Mouse (Mus musculus): ENCODE data around the gene Lrrc30.

Gene Lrrc30

DNA sequence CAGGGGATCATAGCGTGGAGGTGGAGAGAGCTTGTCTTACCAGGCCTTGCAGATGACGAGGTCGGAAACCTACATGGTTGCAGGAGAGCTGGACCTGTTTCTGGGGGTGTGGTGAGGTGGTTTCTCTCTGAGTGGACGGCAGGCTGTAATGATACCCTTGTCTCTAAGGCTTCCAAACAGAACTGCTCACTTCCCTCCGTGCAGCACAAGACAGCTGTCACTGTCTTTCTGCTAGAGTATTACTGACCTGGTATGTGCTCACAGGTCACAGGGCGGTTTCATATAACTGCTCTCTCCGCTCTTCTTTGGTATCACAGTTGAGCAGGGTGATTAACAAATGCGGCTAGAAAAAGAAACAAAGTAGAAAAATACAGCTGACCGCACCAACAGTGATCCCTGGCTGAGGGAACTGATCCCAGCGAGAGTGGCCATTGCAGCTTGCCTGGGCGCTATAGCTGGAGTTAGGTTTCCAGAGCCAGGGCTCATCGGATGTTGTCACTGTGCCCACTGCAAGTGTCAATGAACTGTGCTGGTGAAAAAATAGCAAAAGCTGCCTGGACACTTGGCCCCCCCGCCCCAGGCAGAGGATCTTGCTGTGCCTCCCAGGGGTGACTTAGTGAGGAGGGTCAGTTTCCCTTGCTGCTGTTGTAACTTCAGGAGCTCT lies at the start of gene Lrrc30:
Gene Lrrc30 (minus strand): TSS at position 48 of the 664 bp plus-strand sequence.
- DNase-seq (ENCODE audit: low spot score) = no peak

DNA sequence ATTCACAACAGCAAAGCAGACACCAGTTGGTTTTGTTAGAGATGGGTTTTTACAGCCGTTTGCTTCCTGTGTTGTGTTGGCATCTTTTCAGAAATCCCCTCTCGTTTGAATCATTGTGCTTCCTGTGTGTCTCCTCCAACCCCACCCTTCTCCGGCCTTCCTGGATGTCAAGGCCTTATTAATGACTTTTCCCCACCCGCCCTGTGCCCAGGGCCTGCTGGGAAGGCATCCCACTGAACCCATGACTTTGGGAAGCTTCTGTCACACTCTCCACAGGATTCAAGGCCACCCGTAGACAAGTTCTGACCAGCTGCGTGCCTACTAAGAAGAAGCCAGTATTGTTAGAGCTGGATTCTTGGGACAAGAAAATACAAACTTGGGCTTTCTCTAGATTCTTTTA lies 48.6 kb upstream of the Lrrc30 start:
- no peak for DNase-seq (ENCODE audit: low spot score)

- no peak for DNase-seq (ENCODE audit: low spot score)
These were observed 46.1 kb upstream of the Lrrc30 start for GRCm38 (mm10) chr17:67678576-67678975.

DNA sequence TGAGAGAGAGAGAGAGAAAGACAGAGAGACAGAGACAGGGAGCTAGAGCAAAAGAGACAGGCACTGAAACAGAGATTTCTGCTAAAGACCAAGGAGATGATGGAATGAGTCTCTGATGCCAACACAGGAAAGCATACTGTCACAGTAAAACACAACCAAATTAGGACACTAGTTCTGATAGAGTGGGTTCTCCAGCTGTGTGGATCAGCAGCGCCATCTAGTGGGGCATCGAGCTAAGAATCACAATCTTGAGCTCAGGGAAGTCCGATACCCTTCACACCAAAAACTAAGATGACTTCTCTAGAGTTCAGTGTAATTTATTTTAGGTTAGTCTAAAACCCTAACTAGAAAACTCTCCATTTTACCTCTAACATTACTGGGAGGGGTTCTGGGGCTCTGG lies 35.5 kb upstream of the Lrrc30 start:
- peak; percentile 14 for DNase-seq (ENCODE audit: low spot score)

DNA sequence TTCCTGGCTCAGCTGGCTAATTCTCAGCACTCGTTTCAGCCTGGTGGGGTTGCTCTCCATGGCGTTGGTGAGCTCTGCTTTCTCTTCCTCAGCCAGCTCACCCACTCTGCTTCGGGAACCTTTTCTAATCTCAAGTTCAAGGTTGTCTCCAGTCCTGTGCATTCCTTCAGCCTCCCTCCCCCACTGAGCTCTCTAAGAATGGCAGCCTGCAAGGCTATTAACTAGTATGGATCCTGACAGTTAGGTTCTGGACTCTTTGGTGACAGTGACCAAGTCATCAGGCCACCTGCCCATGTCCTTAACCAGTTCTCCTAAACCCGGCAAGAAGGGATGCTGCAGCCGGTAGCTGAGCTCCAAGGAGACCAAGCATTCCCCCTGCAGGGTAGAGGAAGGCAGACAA lies 34.5 kb upstream of the Lrrc30 start:
- no peak for DNase-seq (ENCODE audit: low spot score)

GRCm38 (mm10) chr17:67664299-67664698 lies 31.8 kb upstream of the Lrrc30 start:
- no peak for DNase-seq (ENCODE audit: low spot score)

DNA sequence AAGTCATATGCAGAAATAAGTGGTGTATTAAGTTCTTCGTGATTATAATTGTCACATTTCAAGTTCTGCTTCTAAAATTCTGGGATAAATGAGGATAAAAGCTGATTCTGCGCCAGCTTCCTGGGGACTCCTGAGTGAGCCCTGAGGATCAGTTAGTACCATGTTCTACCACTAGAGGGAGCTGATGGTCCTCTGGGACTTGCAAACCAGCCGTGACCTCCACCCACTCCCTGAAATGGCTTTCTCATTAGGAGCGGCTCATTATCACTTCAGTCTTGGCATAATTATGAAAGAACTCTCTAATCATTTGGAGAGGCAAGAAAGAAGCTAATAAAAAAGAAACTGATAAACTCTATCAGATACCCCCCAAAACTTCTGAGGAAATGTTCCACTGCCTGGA lies 19.0 kb upstream of the Lrrc30 start:
- peak; percentile 75 for DNase-seq (ENCODE audit: low spot score)

DNA sequence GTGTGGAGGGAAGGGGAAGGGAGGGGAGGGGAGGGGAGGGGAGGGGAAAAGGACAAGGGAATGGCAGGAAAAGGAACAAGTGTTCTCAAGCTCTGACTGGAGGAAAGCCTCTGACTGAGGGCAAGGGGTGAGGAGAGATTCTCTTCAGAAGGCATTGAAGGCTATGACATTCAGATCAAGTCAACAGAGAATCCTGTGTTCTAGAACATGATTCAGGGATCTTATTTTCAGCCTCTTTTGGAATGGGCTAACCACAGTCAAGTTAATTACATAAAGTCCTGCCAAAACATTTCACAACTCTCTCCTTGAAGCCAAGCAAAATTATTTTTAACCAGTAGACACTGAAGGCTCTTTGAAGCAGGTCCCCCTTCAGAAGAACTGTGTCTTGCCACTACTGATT lies 9.1 kb upstream of the Lrrc30 start:
- no peak for DNase-seq (ENCODE audit: low spot score)

- no peak for DNase-seq (ENCODE audit: low spot score)
These were observed 5.7 kb upstream of the Lrrc30 start for GRCm38 (mm10) chr17:67638119-67638810.

- DNase-seq (ENCODE audit: low spot score) = no peak
These were observed 4.4 kb upstream of the Lrrc30 start for GRCm38 (mm10) chr17:67636951-67637350.

- no peak for DNase-seq (ENCODE audit: low spot score)
These were observed 3.8 kb upstream of the Lrrc30 start for GRCm38 (mm10) chr17:67636304-67636703.

DNA sequence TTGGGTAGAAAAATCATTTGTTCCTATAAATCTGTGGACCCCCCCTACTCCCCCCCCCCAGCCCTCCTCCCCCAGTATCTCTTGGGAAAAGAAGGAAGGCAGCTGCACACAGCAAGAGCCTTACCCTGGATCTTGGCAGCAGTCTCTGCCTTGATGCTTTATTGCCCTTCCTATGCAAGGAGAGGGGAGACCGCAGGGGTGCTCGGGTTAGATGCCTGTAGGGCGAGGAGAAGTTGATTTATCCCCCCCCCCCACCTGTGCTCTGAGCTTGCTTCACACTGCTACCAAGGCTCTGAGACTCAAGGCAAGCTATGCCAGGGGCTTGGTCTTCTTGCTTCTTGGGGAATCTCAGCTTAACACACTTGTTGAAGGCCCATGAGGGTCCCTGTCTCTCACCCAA lies 2.8 kb downstream of the Lrrc30 start:
- no peak for DNase-seq (ENCODE audit: low spot score)

GRCm38 (mm10) chr17:67629211-67629657 lies 3.3 kb downstream of the Lrrc30 start:
- no peak for DNase-seq (ENCODE audit: low spot score)

DNA sequence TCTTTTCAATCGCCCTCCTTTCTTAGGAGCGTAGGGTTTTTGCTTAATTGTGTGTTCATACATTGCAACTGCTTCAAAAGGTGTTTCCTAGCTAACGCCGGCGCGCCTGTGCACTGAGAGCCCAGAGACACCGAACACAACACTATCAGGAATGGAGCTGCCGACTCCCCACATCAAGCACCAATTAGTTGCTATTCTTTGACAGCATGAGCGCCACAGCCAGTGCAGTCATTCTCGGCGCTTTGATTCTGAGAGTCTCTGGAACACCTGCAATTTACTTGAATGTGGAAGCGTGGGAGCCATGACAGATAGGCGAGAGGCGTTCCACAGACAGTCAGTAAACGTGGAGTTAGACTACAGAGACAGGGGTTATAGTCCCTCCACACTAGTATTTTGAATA lies 4.0 kb downstream of the Lrrc30 start:
- DNase-seq (ENCODE audit: low spot score) = no peak

DNA sequence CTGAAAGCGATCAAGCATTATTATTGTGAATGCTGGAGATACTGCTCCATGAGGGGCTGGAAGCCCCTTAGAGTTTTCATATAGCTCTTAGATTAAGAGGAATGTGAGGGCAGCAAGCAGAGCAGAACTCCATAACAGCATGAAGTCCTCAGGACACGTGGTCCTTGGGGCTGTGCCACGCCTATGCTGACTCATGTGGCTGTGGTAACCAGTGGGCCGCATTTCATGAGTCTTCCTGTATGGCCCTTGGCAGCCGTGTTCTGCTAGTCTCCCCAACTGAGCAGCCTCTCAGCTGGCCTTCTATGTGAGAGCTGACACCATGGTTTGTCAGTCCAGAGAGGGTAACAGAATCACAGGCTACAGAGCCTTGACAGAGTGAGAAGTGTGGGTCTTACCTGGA lies 7.1 kb downstream of the Lrrc30 start:
- no peak for DNase-seq (ENCODE audit: low spot score)

DNA sequence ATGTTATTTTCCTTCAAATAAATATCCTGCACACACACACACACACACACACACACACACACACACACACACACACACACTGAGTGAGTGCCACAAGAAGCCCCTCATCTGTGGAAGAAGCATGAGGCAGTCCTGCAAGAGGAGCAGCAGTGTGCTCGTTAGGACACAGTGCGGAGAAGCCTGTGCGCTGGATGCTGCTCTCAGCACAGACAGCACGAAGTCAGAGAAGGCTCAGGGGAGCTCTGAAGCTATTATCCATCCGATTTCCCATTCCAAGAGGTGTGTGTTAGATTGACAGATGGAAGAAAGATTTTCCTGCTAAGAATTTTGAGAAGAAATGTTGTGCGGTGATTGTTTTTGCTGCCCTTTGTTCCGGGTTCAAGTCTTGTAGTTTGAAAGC lies 13.5 kb downstream of the Lrrc30 start:
- DNase-seq (ENCODE audit: low spot score) = no peak

DNA sequence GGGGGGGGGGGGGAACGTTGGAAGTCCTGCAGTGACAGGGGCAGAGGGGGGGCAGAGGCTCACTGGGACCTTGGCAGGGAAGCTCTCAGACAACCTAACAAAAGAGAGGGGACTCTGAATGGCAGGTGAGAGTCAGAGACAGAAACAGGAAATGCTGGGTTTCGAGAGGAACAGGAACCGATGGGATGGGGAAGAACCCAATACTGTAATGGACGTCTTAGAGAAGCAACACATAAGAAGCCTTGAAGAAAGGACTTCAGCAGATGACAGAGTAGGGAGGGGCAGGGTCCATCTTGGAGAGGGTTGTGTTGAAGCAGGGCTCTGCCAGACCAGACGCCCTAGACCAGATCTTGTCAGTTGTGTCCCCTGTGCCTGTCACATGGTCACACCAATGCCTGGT lies 18.1 kb downstream of the Lrrc30 start:
- no peak for DNase-seq (ENCODE audit: low spot score)

GRCm38 (mm10) chr17:67612576-67612975 lies 19.9 kb downstream of the Lrrc30 start:
- DNase-seq (ENCODE audit: low spot score) = no peak

DNA sequence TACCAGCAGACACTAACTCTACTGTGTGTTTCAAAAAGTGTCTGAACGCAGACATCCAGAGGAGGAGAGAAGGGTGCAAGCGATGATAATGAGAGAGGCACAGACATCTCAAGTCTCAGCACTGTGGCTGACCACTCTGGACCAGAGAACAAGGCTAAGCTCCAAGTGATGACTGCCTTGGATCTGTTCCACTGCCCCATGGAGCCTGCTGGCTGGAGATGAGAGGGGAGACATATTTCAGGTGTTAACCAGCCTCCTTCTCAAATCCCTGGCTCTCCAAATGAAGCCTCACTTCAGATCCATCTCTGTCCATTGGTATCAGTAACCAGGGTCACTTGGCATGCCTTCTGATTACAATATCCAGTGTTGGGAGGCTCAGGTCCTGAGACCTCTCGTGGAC lies 20.4 kb downstream of the Lrrc30 start:
- DNase-seq (ENCODE audit: low spot score) = no peak

GRCm38 (mm10) chr17:67604446-67604845 lies 28.1 kb downstream of the Lrrc30 start:
- no peak for DNase-seq (ENCODE audit: low spot score)

- no peak for DNase-seq (ENCODE audit: low spot score)
These were observed 30.0 kb downstream of the Lrrc30 start for GRCm38 (mm10) chr17:67602556-67602955.

- peak; percentile 54 for DNase-seq (ENCODE audit: low spot score)
These were observed 47.5 kb downstream of the Lrrc30 start for GRCm38 (mm10) chr17:67584937-67585579.

DNA sequence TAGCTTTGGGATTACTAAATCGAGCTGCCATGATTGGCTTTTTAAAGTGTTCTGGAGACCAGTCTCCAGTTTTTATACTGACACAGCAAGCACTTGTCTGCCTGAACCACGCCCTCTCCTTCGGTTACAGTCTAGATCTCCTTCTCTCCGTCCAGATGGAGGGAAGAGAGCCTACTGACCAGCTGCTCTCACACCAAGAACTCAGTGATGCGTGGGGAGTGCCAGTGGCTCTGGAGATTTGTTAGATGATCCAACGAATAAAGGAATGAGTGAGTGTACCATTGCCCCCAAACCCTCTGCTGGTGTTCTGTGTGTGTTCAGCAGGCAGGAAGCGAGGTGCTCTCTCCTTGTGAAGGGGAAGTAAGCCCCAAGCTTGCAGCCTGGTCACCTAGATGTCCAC lies 48.0 kb downstream of the Lrrc30 start:
- no peak for DNase-seq (ENCODE audit: low spot score)

All from adipocyte (in vitro differentiated cells).